Mouse (Mus musculus) ES-Bruce4 (cell line): ENCODE data around the gene Agap1.

Source experiments
- CTCF ChIP-seq: IDR thresholded peaks from one replicate; pipeline ENCODE4 v1.8.1; 2011; ENCODE audit warnings: low read depth, low read length
- POLR2A ChIP-seq: IDR thresholded peaks from one replicate; pipeline ENCODE4 v1.8.1; 2011; ENCODE audit warnings: low read length; ENCODE audit not compliant: insufficient read depth

GRCm38 (mm10) chr1:89746171-89746570, 291.6 kb downstream of the Agap1 start:
- no peak for TF ChIP-seq CTCF
- TF ChIP-seq POLR2A, result no peak
